Mouse (Mus musculus): ENCODE data around the gene Tuft1. TPM values are rescaled to one million over a fixed set of nuclear protein-coding genes. Genes with fewer than 3 reads are reported as not detected.

The Tuft1 gene
- polyA plus RNA-seq, 2 experiments: 6.2 to 7.4 TPM

- TF ChIP-seq CTCF (IDR thresholded peaks at IDR 0.05; ENCODE audit: low read depth) (peak; percentile 82), EP300 (IDR thresholded peaks at IDR 0.05; ENCODE audit: low read depth) (no peak)
- H3K36me3 ChIP-seq (replicated peaks; ENCODE audit: control insufficient read depth, insufficient read depth, low read depth): no peaks in the 10 kb centered on the region
- H3K4me2 ChIP-seq (ENCODE audit: low read depth): no peak overlapping the region
- H3K27me3 ChIP-seq (ENCODE audit: control insufficient read depth, insufficient read depth, low read length): no peaks in the 10 kb centered on the region
- 0% methylated on average over 4 of the region's 4 CpGs for WGBS (ENCODE audit: insufficient replicate concordance)
- H3K27ac ChIP-seq: no peak overlapping the region
- DNase-seq (ENCODE audit: low read depth in 3 of 3, low spot score in 3 of 3): no peak
- no peak overlapping the region for H3K9ac ChIP-seq (replicated peaks)
- 0 out of 4 replicates have a peak, but pooled peaks cover 0 to 1% of the 10 kb centered on the region in 2 experiments for H3K4me1 ChIP-seq (replicated peaks; ENCODE audit: control insufficient read depth in 2 of 2, insufficient read depth in 2 of 2, low read length in 1 of 2)
- no peak for ATAC-seq (ENCODE audit: insufficient read depth)
- H3K9me3 ChIP-seq (ENCODE audit: control insufficient read depth, low read length): no peaks in the 10 kb centered on the region
- H3K4me3 ChIP-seq (ENCODE audit: insufficient read depth in 1 of 2, low read depth in 2 of 2, low read length in 2 of 2): no peak overlapping the region
Observed at GRCm38 (mm10) chr3:94601959-94602358, 56.7 kb downstream of the Tuft1 start.

- Histone ChIP-seq H3K4me3 (ENCODE audit: insufficient read depth in 1 of 2, low read depth in 2 of 2, low read length in 2 of 2) (no peak overlapping the region), H3K27me3 (ENCODE audit: control insufficient read depth, insufficient read depth, low read length) (no peaks in the 10 kb centered on the region), H3K4me2 (ENCODE audit: low read depth) (no peak overlapping the region), H3K36me3 (replicated peaks; ENCODE audit: control insufficient read depth, insufficient read depth, low read depth) (no peaks in the 10 kb centered on the region), H3K27ac (no peak overlapping the region), H3K4me1 (replicated peaks; ENCODE audit: control insufficient read depth in 2 of 2, insufficient read depth in 2 of 2, low read length in 1 of 2) (0 out of 4 replicates have a peak, but pooled peaks cover 0 to 1% of the 10 kb centered on the region in 2 experiments), H3K9ac (replicated peaks) (no peak overlapping the region), H3K9me3 (ENCODE audit: control insufficient read depth, low read length) (no peaks in the 10 kb centered on the region)
- DNase-seq (ENCODE audit: low read depth in 3 of 3, low spot score in 3 of 3) (no peak), ATAC-seq (ENCODE audit: insufficient read depth) (peak; percentile 37; the same call in 1 of the 2 replicates)
- 15% methylated on average over 3 of the region's 3 CpGs for WGBS (ENCODE audit: insufficient replicate concordance)
- TF ChIP-seq CTCF (IDR thresholded peaks at IDR 0.05; ENCODE audit: low read depth) (no peak), EP300 (IDR thresholded peaks at IDR 0.05; ENCODE audit: low read depth) (no peak)
Observed at GRCm38 (mm10) chr3:94597224-94597779, 61.4 kb downstream of the Tuft1 start.

GRCm38 (mm10) chr3:94595871-94596287, 62.8 kb downstream of the Tuft1 start:
- H3K27me3 ChIP-seq (ENCODE audit: control insufficient read depth, insufficient read depth, low read length): no peaks in the 10 kb centered on the region
- WGBS (ENCODE audit: insufficient replicate concordance): 60% methylated on average over 6 of the region's 6 CpGs

GRCm38 (mm10) chr3:94591066-94591465, 67.6 kb downstream of the Tuft1 start:
- H3K9ac ChIP-seq (replicated peaks): no peak overlapping the region
- H3K4me2 ChIP-seq (ENCODE audit: low read depth): no peak overlapping the region
- no peaks in the 10 kb centered on the region for H3K27me3 ChIP-seq (ENCODE audit: control insufficient read depth, insufficient read depth, low read length)
- no peak overlapping the region for H3K4me3 ChIP-seq (ENCODE audit: insufficient read depth in 1 of 2, low read depth in 2 of 2, low read length in 2 of 2)
- WGBS (ENCODE audit: insufficient replicate concordance): 56% methylated on average over 5 of the region's 5 CpGs
- no peaks in the 10 kb centered on the region for H3K9me3 ChIP-seq (ENCODE audit: control insufficient read depth, low read length)
- no peaks in the 10 kb centered on the region for H3K4me1 ChIP-seq (replicated peaks; ENCODE audit: control insufficient read depth in 2 of 2, insufficient read depth in 2 of 2, low read length in 1 of 2)
- H3K36me3 ChIP-seq (replicated peaks; ENCODE audit: control insufficient read depth, insufficient read depth, low read depth): no peaks in the 10 kb centered on the region
- DNase-seq (ENCODE audit: low read depth in 3 of 3, low spot score in 3 of 3) (no peak), ATAC-seq (ENCODE audit: insufficient read depth) (no peak)
- no peak overlapping the region for H3K27ac ChIP-seq
- TF ChIP-seq CTCF (IDR thresholded peaks at IDR 0.05; ENCODE audit: low read depth): no peak
- TF ChIP-seq EP300 (IDR thresholded peaks at IDR 0.05; ENCODE audit: low read depth): no peak

More at GRCm38 (mm10) chr3:94595871-94596287, 62.8 kb downstream of the Tuft1 start:
- no peaks in the 10 kb centered on the region for H3K9me3 ChIP-seq (ENCODE audit: control insufficient read depth, low read length)
- H3K4me1 ChIP-seq (replicated peaks; ENCODE audit: control insufficient read depth in 2 of 2, insufficient read depth in 2 of 2, low read length in 1 of 2): no peaks in the 10 kb centered on the region
- DNase-seq (ENCODE audit: low read depth in 3 of 3, low spot score in 3 of 3) (no peak), ATAC-seq (ENCODE audit: insufficient read depth) (no peak)
- no peak overlapping the region for H3K4me2 ChIP-seq (ENCODE audit: low read depth)
- no peak for TF ChIP-seq EP300 (IDR thresholded peaks at IDR 0.05; ENCODE audit: low read depth)
- TF ChIP-seq CTCF (IDR thresholded peaks at IDR 0.05; ENCODE audit: low read depth): no peak
- no peaks in the 10 kb centered on the region for H3K36me3 ChIP-seq (replicated peaks; ENCODE audit: control insufficient read depth, insufficient read depth, low read depth)
- no peak overlapping the region for H3K4me3 ChIP-seq (ENCODE audit: insufficient read depth in 1 of 2, low read depth in 2 of 2, low read length in 2 of 2)
- H3K27ac ChIP-seq: no peak overlapping the region
- H3K9ac ChIP-seq (replicated peaks): no peak overlapping the region

- no peak for TF ChIP-seq CTCF (IDR thresholded peaks at IDR 0.05; ENCODE audit: low read depth)
- TF ChIP-seq EP300 (IDR thresholded peaks at IDR 0.05; ENCODE audit: low read depth): no peak
- Histone ChIP-seq H3K27me3 (ENCODE audit: control insufficient read depth, insufficient read depth, low read length) (no peaks in the 10 kb centered on the region), H3K9me3 (ENCODE audit: control insufficient read depth, low read length) (no peaks in the 10 kb centered on the region), H3K9ac (replicated peaks) (no peak overlapping the region), H3K36me3 (replicated peaks; ENCODE audit: control insufficient read depth, insufficient read depth, low read depth) (no peaks in the 10 kb centered on the region), H3K4me2 (ENCODE audit: low read depth) (no peak overlapping the region), H3K4me1 (replicated peaks; ENCODE audit: control insufficient read depth in 2 of 2, insufficient read depth in 2 of 2, low read length in 1 of 2) (no peaks in the 10 kb centered on the region), H3K27ac (no peak overlapping the region), H3K4me3 (ENCODE audit: insufficient read depth in 1 of 2, low read depth in 2 of 2, low read length in 2 of 2) (no peak overlapping the region)
- peak in 1 of 3 experiments; percentile 40 for DNase-seq (ENCODE audit: low read depth in 3 of 3, low spot score in 3 of 3)
- ATAC-seq (ENCODE audit: insufficient read depth): no peak
- 43% methylated on average over 5 of the region's 5 CpGs for whole genome bisulfite sequencing (ENCODE audit: insufficient replicate concordance)
Observed at GRCm38 (mm10) chr3:94587962-94588361, 70.7 kb downstream of the Tuft1 start.
